Mouse (Mus musculus) cortical plate, adult 2 months (tissue): ENCODE results near the gene Cyp4f15. TPM values are rescaled to one million over a fixed set of nuclear protein-coding genes. Genes with fewer than 3 reads are reported as not detected.

Experiments
- H3K27ac ChIP-seq: fragments of 200-500 bp; 2 replicates; pipeline ENCODE4 v1.5.1; 2012; ENCODE audit warnings: low read length, control low read depth, inconsistent platforms; ENCODE audit not compliant: insufficient read depth
- H3K4me1 ChIP-seq: fragments of 200-500 bp; 2 replicates; pipeline ENCODE4 v1.6.1; 2011; ENCODE audit warnings: low read length; ENCODE audit not compliant: control insufficient read depth, insufficient read depth
- H3K4me3 ChIP-seq: fragments of 200-500 bp; 2 replicates; pipeline ENCODE4 v1.5.1; 2011; ENCODE audit warnings: mild to moderate bottlenecking, low read length, control low read depth; ENCODE audit not compliant: insufficient read depth
- CTCF ChIP-seq: fragments of 200-500 bp; IDR thresholded peaks from 2 replicates; pipeline ENCODE4 v1.5.1; 2011; ENCODE audit warnings: mild to moderate bottlenecking, control low read depth, low read length; ENCODE audit not compliant: insufficient read depth; ENCODE audit errors: extremely low read depth
- POLR2A ChIP-seq: fragments of 200-500 bp; IDR thresholded peaks from 2 replicates; pipeline ENCODE4 v1.6.1; 2011; ENCODE audit warnings: mild to moderate bottlenecking, low read length, control low read depth; ENCODE audit not compliant: insufficient read depth; ENCODE audit errors: extremely low read depth
- polyA plus RNA-seq: library from polyadenylated mRNA; depleted of rRNA; stranded (reverse); fragments of >200 nt; gene quantifications from 2 replicates; pipeline ENCODE4 v1.2.3, GENCODE M21; 2012; rRNA removed

Cyp4f15 gene
- polyA plus RNA-seq, 1 experiment = 29.5 TPM

DNA sequence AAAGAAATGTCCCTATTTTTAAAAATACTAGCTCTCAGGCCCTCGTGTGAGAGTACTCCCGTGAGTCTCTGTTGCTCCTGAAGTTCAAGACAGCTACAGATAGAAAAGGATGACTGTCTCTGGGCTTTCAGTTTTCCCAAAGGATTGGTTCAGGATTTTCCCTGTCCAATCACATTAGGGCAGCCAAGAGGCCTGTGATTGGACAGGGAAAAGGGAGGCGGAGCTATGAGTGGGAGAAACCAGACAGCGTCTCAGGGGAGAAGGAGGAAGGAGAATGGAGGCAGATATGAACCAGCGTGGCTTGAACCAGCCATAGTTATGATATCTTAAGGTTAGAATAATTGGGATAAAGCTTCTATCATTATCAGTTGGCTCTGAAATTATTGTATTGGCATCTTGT lies 65.2 kb downstream of the Cyp4f15 start:
- Histone ChIP-seq H3K4me1 (no peaks in the 10 kb centered on the region), H3K27ac (no peak overlapping the region), H3K4me3 (no peak overlapping the region)
- TF ChIP-seq POLR2A (no peak), CTCF (no peak)

Other genes with a start within 250 kb of the Cyp4f15 start
- not detected in 2 replicates for gene Cyp4f39, start 232.9 kb upstream of the Cyp4f15 start, polyA plus RNA-seq
- gene Cyp4f17, start 179.6 kb upstream of the Cyp4f15 start, polyA plus RNA-seq = 3.7 and 4.2 TPM in 2 replicates
- gene Cyp4f16, start 149.1 kb upstream of the Cyp4f15 start, polyA plus RNA-seq = 8.1 and 9.0 TPM in 2 replicates
- gene Cyp4f37, start 64.3 kb upstream of the Cyp4f15 start, polyA plus RNA-seq = not detected in 2 replicates
- gene Cyp4f40, start 26.7 kb upstream of the Cyp4f15 start, polyA plus RNA-seq = not detected in 2 replicates
- 26.3 and 27.4 TPM in 2 replicates for gene Zfp871, start 102.7 kb downstream of the Cyp4f15 start, polyA plus RNA-seq
- 6.4 and 7.9 TPM in 2 replicates for gene Zfp811, start 124.3 kb downstream of the Cyp4f15 start, polyA plus RNA-seq
- 12.5 and 14.7 TPM in 2 replicates for gene Zfp799, start 144.6 kb downstream of the Cyp4f15 start, polyA plus RNA-seq
- 5.2 and 5.5 TPM in 2 replicates for gene Zfp870, start 206.0 kb downstream of the Cyp4f15 start, polyA plus RNA-seq
- gene Cyp4f14, start 231.7 kb downstream of the Cyp4f15 start, polyA plus RNA-seq = 17.0 and 18.6 TPM in 2 replicates